In genomic region chr9:64341254-64341566, GRCm38 (mm10) we compare ENCODE assay signal across 8 mouse cellular contexts. TPM values are rescaled to one million over a fixed set of nuclear protein-coding genes. Genes with fewer than 3 reads are reported as not detected.
DNase-seq lines count a peak whose midpoint lies in the region; ATAC-seq lines count a peak whose summit lies in the region.

TSS of gene Dis3l (minus strand) at chr9:64341288.

- peaks cover 4% of the 10 kb centered on the region; the same call in 1 of the 2 replicates for H3K36me3 ChIP-seq in lung, embryonic 15.5 days
- H3K36me3 ChIP-seq in heart, embryonic 11.5 days (ENCODE audit: control insufficient read depth, insufficient read depth, low read length): peaks cover 3% of the 10 kb centered on the region; the same call in 1 of the 2 replicates

- H3K4me2 ChIP-seq in lung, embryonic 15.5 days: peak within 1 kb of the TSS; percentile 68
- H3K4me2 ChIP-seq in heart, embryonic 11.5 days: peak within 1 kb of the TSS; percentile 65

- H3K27ac ChIP-seq in lung, embryonic 15.5 days: peak within 1 kb of the TSS; percentile 99
- H3K27ac ChIP-seq in heart, embryonic 11.5 days (ENCODE audit: low read depth, low read length): peak within 1 kb of the TSS; percentile 100

- no peak for ATAC-seq in lung, embryonic 15.5 days (ENCODE audit: borderline replicate concordance, extremely low read depth, low FRiP score, low TSS enrichment)
- ATAC-seq in common myeloid progenitor, adult 5-6 weeks (replicated peaks; ENCODE audit: low read depth, poor library complexity, severe bottlenecking): no peak; the same call in 1 of the 2 replicates
- ATAC-seq in heart, embryonic 11.5 days (replicated peaks; ENCODE audit: insufficient number of reproducible peaks, low FRiP score, low TSS enrichment): no peak
- 0 out of 2 replicates have a peak, but pooled peaks have one; percentile 44 for ATAC-seq in monocyte, adult 5-6 weeks (replicated peaks; ENCODE audit: insufficient number of reproducible peaks, low FRiP score, low TSS enrichment, poor library complexity, severe bottlenecking)
- ATAC-seq in frontal cortex, adult (ENCODE audit: low TSS enrichment): no peak

- no peak for DNase-seq in lung, postnatal 36 days
- DNase-seq in left cerebral cortex, postnatal 10 days (ENCODE audit: extremely low spot score in 1 of 2, low spot score in 2 of 2): no peak
- no peak for DNase-seq in B cell, adult 2 months

- H3K4me3 ChIP-seq in lung, embryonic 15.5 days: peak within 1 kb of the TSS; percentile 65
- peak within 1 kb of the TSS; percentile 54 for H3K4me3 ChIP-seq in heart, embryonic 11.5 days (ENCODE audit: low read depth, low read length)

- peak within 1 kb of the TSS; percentile 90 for H3K9ac ChIP-seq in lung, embryonic 15.5 days
- peak within 1 kb of the TSS; percentile 93 for H3K9ac ChIP-seq in heart, embryonic 11.5 days (ENCODE audit: low read depth, low read length)

- H3K4me1 ChIP-seq in lung, embryonic 15.5 days: peaks cover 10% of the 10 kb centered on the region
- H3K4me1 ChIP-seq in heart, embryonic 11.5 days (ENCODE audit: control insufficient read depth, insufficient read depth, low read length): 0 out of 2 replicates have a peak, but pooled peaks cover 5% of the 10 kb centered on the region

- WGBS in lung, embryonic 15.5 days: 7% methylated on average over 16 of the region's 16 CpGs
- WGBS in heart, embryonic 11.5 days (ENCODE audit: insufficient replicate concordance): 14% methylated on average over 16 of the region's 16 CpGs

- no peaks in the 10 kb centered on the region for H3K27me3 ChIP-seq in lung, embryonic 15.5 days
- no peaks in the 10 kb centered on the region for H3K27me3 ChIP-seq in heart, embryonic 11.5 days (ENCODE audit: control insufficient read depth, insufficient read depth, low read length)

- H3K9me3 ChIP-seq in lung, embryonic 15.5 days: no peaks in the 10 kb centered on the region
- H3K9me3 ChIP-seq in heart, embryonic 11.5 days (replicated peaks; ENCODE audit: control insufficient read depth, low read length): no peaks in the 10 kb centered on the region

- intact Hi-C loops in left cerebral cortex, postnatal 10 days (cut with DNase I): loop anchor here (5.0 kb wide), 2 partner anchors 396 to 621 kb away; partner anchors contain the start of genes Ints14 and Rab11a

RNA-seq across cellular contexts. Expression of gene Dis3l, which starts in this region (rescaled TPM):
- polyA plus RNA-seq in lung, embryonic 15.5 days (2015; fragmentation: Nextera tagmentation; extraction: Ambion mirVana): 19.2 and 21.4 TPM in 2 replicates
- total RNA-seq in common myeloid progenitor, adult 5-6 weeks (2017): 15.3 and 22.0 TPM in 2 replicates
- polyA plus RNA-seq in heart, embryonic 11.5 days (2014; fragmentation: Nextera tagmentation; extraction: Ambion mirVana): 19.5 and 22.2 TPM in 2 replicates
- 10 to 100 TPM; 28.5 to 30.2 TPM for total RNA-seq in left cerebral cortex, postnatal 10 days (2021)
- 13.9 to 17.6 TPM (median 15.1 TPM) in 3 replicates for total RNA-seq in monocyte, adult 5-6 weeks (2017)
